Mouse (Mus musculus) heart, embryonic 14.5 days (tissue): ENCODE results near the gene Eif4g3. TPM values are rescaled to one million over a fixed set of nuclear protein-coding genes. Genes with fewer than 3 reads are reported as not detected.

Source experiments
- ATAC-seq: fragments of 200-750 bp; cut with Nextera tagmentation; 2 replicates; pipeline ENCODE4 v1.8.0; 2017; ENCODE audit warnings: low read depth, moderate TSS enrichment; ENCODE audit not compliant: insufficient number of reproducible peaks, insufficient read depth, low FRiP score
- H3K27ac ChIP-seq, 2 experiments: fragments of 200-500 bp in 1 of 2; fragments of 300-500 bp in 1 of 2; sonication (generic) in 1 of 2; replicated peaks in 1 of 2; 2 replicates each; pipeline ENCODE4 v1.5.1; 2012 to 2014; ENCODE audit warnings: low read depth in 2 of 2, low read length in 2 of 2, control low read depth in 1 of 2, mild to moderate bottlenecking in 1 of 2, mixed read lengths in 1 of 2; ENCODE audit not compliant: control insufficient read depth in 1 of 2, insufficient read depth in 1 of 2
- H3K27me3 ChIP-seq: fragments of 300-500 bp; sonication (generic); 2 replicates; pipeline ENCODE4 v1.6.1; 2014; ENCODE audit warnings: mild to moderate bottlenecking, low read length, control low read depth; ENCODE audit not compliant: control insufficient read depth, insufficient read depth
- H3K36me3 ChIP-seq: fragments of 300-500 bp; sonication (generic); 2 replicates; pipeline ENCODE4 v1.6.1; 2014; ENCODE audit warnings: mild to moderate bottlenecking, control low read depth, low read length, mixed read lengths; ENCODE audit not compliant: control insufficient read depth, insufficient read depth
- H3K4me1 ChIP-seq, 2 experiments: fragments of 200-500 bp in 1 of 2; fragments of 300-500 bp in 1 of 2; sonication (generic) in 1 of 2; 2 replicates each; pipeline ENCODE4 v1.6.1; 2012 to 2014; ENCODE audit warnings: low read length in 2 of 2, control low read depth in 1 of 2, mixed read lengths in 1 of 2; ENCODE audit not compliant: control insufficient read depth in 2 of 2, insufficient read depth in 2 of 2
- H3K4me2 ChIP-seq: fragments of 300-500 bp; sonication (generic); 2 replicates; pipeline ENCODE4 v1.6.1; 2014; ENCODE audit warnings: mild to moderate bottlenecking, low read length
- H3K4me3 ChIP-seq, 2 experiments: fragments of 200-500 bp in 1 of 2; fragments of 300-500 bp in 1 of 2; sonication (generic) in 1 of 2; 2 replicates each; pipeline ENCODE4 v1.5.1; 2012 to 2014; ENCODE audit warnings: low read length in 2 of 2, mild to moderate bottlenecking in 2 of 2, control low read depth in 1 of 2, low read depth in 1 of 2, moderate library complexity in 1 of 2; ENCODE audit not compliant: control insufficient read depth in 1 of 2, insufficient read depth in 1 of 2
- H3K9ac ChIP-seq: fragments of 300-500 bp; sonication (generic); 2 replicates; pipeline ENCODE4 v1.6.1; 2014; ENCODE audit warnings: mild to moderate bottlenecking, low read length
- H3K9me3 ChIP-seq: fragments of 300-500 bp; sonication (generic); 2 replicates; pipeline ENCODE4 v1.6.1; 2016; ENCODE audit warnings: low read length, control low read depth; ENCODE audit not compliant: control insufficient read depth
- WGBS: fragments of 180-500 bp; shearing (Covaris S2); extraction: QIAGEN DNeasy Blood & Tissue Kit; methylation state at CpG from one replicate; pipeline ENCODE4 v1.1.7; 2014; 5-methylcytosine and 5-hydroxymethylcytosine counted together
- polyA plus RNA-seq: library from polyadenylated mRNA; unstranded; fragments of >200 nt; fragmentation: Nextera tagmentation; extraction: Ambion mirVana; gene quantifications from 2 replicates; pipeline ENCODE4 v1.2.1, GENCODE M21; 2014

Eif4g3 gene
- polyA plus RNA-seq, 1 experiment from 2014 or later = 24.9 TPM

GRCm38 (mm10) chr4:138000682-138001081 lies 7.9 kb downstream of the Eif4g3 start:
- no peak for ATAC-seq

GRCm38 (mm10) chr4:138003909-138004610 lies 11.2 kb downstream of the Eif4g3 start:
- Histone ChIP-seq H3K9ac (no peak overlapping the region), H3K36me3 (peaks cover 58% of the 10 kb centered on the region), H3K27ac (no peak overlapping the region), H3K9me3 (no peaks in the 10 kb centered on the region), H3K4me2 (no peak overlapping the region), H3K4me1 (peaks cover 3 to 12% of the 10 kb centered on the region in 2 experiments), H3K27me3 (no peaks in the 10 kb centered on the region), H3K4me3 (no peak overlapping the region)
- ATAC-seq = no peak
- WGBS = 85% methylated on average over 11 of the region's 11 CpGs

More at GRCm38 (mm10) chr4:138000682-138001081, 7.9 kb downstream of the Eif4g3 start:
- WGBS = 4% methylated on average over 7 of the region's 7 CpGs
- no peaks in the 10 kb centered on the region for H3K27me3 ChIP-seq
- H3K9me3 ChIP-seq = no peaks in the 10 kb centered on the region
- no peak overlapping the region for H3K4me3 ChIP-seq
- peak overlapping the region; percentile 72 to 75 for H3K27ac ChIP-seq
- H3K36me3 ChIP-seq = peaks cover 61% of the 10 kb centered on the region
- H3K4me2 ChIP-seq = peak overlapping the region; percentile 41
- peaks cover 13 to 18% of the 10 kb centered on the region in 2 experiments for H3K4me1 ChIP-seq
- peak overlapping the region; percentile 34; the same call in 1 of the 2 replicates for H3K9ac ChIP-seq

GRCm38 (mm10) chr4:138005781-138006180 lies 13.0 kb downstream of the Eif4g3 start:
- Histone ChIP-seq H3K9me3 (no peaks in the 10 kb centered on the region), H3K27ac (no peak overlapping the region), H3K4me3 (no peak overlapping the region), H3K4me2 (no peak overlapping the region), H3K27me3 (no peaks in the 10 kb centered on the region), H3K4me1 (peaks cover 2 to 3% of the 10 kb centered on the region in 2 experiments; a peak in 3 of 4 replicates), H3K9ac (no peak overlapping the region), H3K36me3 (peaks cover 52% of the 10 kb centered on the region)
- 82% methylated on average over 1 of the region's 1 CpGs for WGBS
- no peak for ATAC-seq

GRCm38 (mm10) chr4:138006951-138007613 lies 14.3 kb downstream of the Eif4g3 start:
- peaks cover 55% of the 10 kb centered on the region for H3K36me3 ChIP-seq
- no peaks in the 10 kb centered on the region for H3K9me3 ChIP-seq
- no peak overlapping the region for H3K4me3 ChIP-seq

GRCm38 (mm10) chr4:138008646-138009045 lies 15.8 kb downstream of the Eif4g3 start:
- peaks cover 60% of the 10 kb centered on the region for H3K36me3 ChIP-seq
- H3K27ac ChIP-seq = no peak overlapping the region
- H3K4me1 ChIP-seq = no peaks in the 10 kb centered on the region
- 94% methylated on average over 6 of the region's 6 CpGs for whole genome bisulfite sequencing
- H3K4me2 ChIP-seq = no peak overlapping the region
- H3K9me3 ChIP-seq = no peaks in the 10 kb centered on the region
- no peak for ATAC-seq
- H3K4me3 ChIP-seq = no peak overlapping the region
- no peak overlapping the region for H3K9ac ChIP-seq
- H3K27me3 ChIP-seq = no peaks in the 10 kb centered on the region

More at GRCm38 (mm10) chr4:138006951-138007613, 14.3 kb downstream of the Eif4g3 start:
- no peak overlapping the region for H3K9ac ChIP-seq
- 90% methylated on average over 9 of the region's 9 CpGs for WGBS
- H3K27ac ChIP-seq = no peak overlapping the region
- no peaks in the 10 kb centered on the region for H3K27me3 ChIP-seq
- no peaks in the 10 kb centered on the region for H3K4me1 ChIP-seq
- no peak overlapping the region for H3K4me2 ChIP-seq
- no peak for ATAC-seq

GRCm38 (mm10) chr4:138009786-138010502 lies 17.1 kb downstream of the Eif4g3 start:
- Histone ChIP-seq H3K27ac (no peak overlapping the region), H3K4me3 (no peak overlapping the region), H3K27me3 (no peaks in the 10 kb centered on the region), H3K36me3 (peaks cover 60% of the 10 kb centered on the region), H3K4me1 (no peaks in the 10 kb centered on the region), H3K4me2 (no peak overlapping the region), H3K9ac (no peak overlapping the region), H3K9me3 (no peaks in the 10 kb centered on the region)
- no peak for ATAC-seq
- 93% methylated on average over 4 of the region's 4 CpGs for WGBS

- no peak overlapping the region for H3K4me2 ChIP-seq
- no peak for ATAC-seq
Observed at GRCm38 (mm10) chr4:138013723-138014479, 21.1 kb downstream of the Eif4g3 start.

More at GRCm38 (mm10) chr4:138013723-138014479, 21.1 kb downstream of the Eif4g3 start:
- H3K9ac ChIP-seq = no peak overlapping the region
- peaks cover 67% of the 10 kb centered on the region for H3K36me3 ChIP-seq
- no peak overlapping the region for H3K4me3 ChIP-seq
- H3K27ac ChIP-seq = no peak overlapping the region
- H3K4me1 ChIP-seq = peaks cover 0 to 9% of the 10 kb centered on the region in 2 experiments; a peak in 1 of 4 replicates
- no peaks in the 10 kb centered on the region for H3K27me3 ChIP-seq
- H3K9me3 ChIP-seq = no peaks in the 10 kb centered on the region
- 89% methylated on average over 15 of the region's 15 CpGs for WGBS
